Mouse (Mus musculus): ENCODE measurements around the gene Tdrd7. TPM values are rescaled to one million over a fixed set of nuclear protein-coding genes. Genes with fewer than 3 reads are reported as not detected.
A peak's percentile ranks its signal among the peaks of the same experiment; 100 is the strongest.

The Tdrd7 gene
- polyA plus RNA-seq, 1 experiment from 2014 or later = 22.3 TPM

DNA sequence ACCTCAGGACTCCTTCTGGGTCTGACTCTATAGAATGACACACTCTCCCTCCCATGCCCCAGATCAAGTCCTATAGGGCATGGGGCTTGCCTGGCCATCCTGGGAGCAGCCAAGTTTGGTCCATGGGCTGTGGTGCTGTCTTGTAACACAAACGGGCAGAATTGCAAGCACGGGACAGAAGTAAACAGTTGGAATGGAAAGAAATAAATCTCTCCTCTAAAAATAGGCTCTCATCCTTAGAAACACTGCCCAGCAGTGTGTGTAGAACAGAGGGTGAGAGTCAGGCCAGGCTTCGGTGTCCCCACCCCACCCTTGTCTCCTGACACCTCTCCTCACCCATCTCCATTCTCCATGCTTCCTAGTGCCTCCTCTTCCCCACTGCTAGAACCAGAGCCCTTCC lies 102.9 kb downstream of the Tdrd7 start:
- Histone ChIP-seq H3K9ac (0 out of 2 replicates have a peak overlapping the region, but pooled peaks have one; percentile 8), H3K4me2 (no peak overlapping the region), H3K4me1 (replicated peaks) (peaks cover 67% of the 10 kb centered on the region), H3K36me3 (peaks cover 59% of the 10 kb centered on the region), H3K27ac (ENCODE audit: poor library complexity, severe bottlenecking) (no peak overlapping the region; the same call in 1 of the 2 replicates), H3K27me3 (replicated peaks) (no peaks in the 10 kb centered on the region), H3K9me3 (replicated peaks) (no peaks in the 10 kb centered on the region), H3K4me3 (no peak overlapping the region)
- WGBS = 75% methylated on average over 3 of the region's 3 CpGs
- ATAC-seq (ENCODE audit: insufficient number of reproducible peaks, low FRiP score) = no peak

DNA sequence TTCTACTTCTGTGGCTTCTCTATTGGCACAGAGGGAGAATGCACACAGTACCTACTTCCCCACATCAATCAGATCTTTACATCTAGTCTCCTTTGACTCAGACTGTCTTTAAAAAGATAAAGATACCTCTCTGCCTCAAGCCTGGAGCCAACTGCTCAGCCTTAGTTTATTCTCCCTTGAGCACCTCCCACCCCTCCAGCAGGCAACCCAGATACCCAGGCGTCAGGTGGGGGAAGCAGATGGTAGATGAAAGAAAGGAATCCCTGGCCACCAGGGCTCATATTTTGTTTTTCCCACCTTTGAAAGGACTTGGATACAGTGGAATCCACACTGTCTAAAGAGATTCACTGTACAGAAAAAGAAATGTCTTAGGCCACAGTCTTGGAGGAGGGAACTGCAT lies 103.4 kb downstream of the Tdrd7 start:
- Histone ChIP-seq H3K9ac (0 out of 2 replicates have a peak overlapping the region, but pooled peaks have one; percentile 8), H3K36me3 (peaks cover 54% of the 10 kb centered on the region), H3K4me1 (replicated peaks) (peaks cover 67% of the 10 kb centered on the region), H3K27me3 (replicated peaks) (no peaks in the 10 kb centered on the region), H3K9me3 (replicated peaks) (no peaks in the 10 kb centered on the region), H3K4me2 (no peak overlapping the region), H3K4me3 (no peak overlapping the region), H3K27ac (ENCODE audit: poor library complexity, severe bottlenecking) (no peak overlapping the region)
- no peak for ATAC-seq (ENCODE audit: insufficient number of reproducible peaks, low FRiP score)
- WGBS = 59% methylated on average over 1 of the region's 1 CpGs

DNA sequence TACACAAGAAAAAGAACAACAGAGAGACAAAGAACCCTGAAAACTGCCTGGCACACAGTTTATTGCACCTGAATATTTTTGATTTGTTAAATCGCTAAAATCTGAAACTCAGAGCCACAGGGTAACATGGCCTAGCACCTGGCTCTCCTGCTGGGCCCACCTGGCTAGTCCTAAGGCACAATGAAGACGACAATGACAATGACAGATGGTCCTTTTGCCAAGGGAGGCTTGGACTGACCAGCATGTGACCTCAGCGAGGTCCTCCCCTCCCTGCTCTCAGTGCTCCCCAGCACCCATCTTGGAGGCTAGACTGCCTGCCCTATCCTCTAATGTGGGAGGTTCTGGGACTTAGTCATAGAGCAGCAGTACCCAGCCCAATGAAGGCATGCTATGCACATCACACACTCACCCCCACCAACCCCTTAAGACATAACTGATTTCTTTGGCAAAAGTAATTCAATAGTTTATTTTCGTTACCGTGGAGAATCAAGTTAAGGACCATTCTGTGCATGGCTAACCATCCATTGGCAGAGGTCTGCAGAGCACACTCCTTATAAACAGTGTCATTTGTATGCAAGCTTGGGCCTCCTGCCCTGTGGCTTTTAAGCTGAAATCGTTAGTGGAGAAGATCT lies 104.8 kb downstream of the Tdrd7 start:
- H3K4me2 ChIP-seq = no peak overlapping the region
- H3K9me3 ChIP-seq (replicated peaks) = no peaks in the 10 kb centered on the region
- peaks cover 45% of the 10 kb centered on the region for H3K36me3 ChIP-seq
- ATAC-seq (ENCODE audit: insufficient number of reproducible peaks, low FRiP score) = no peak
- H3K9ac ChIP-seq = no peak overlapping the region
- no peaks in the 10 kb centered on the region for H3K27me3 ChIP-seq (replicated peaks)
- 83% methylated on average over 6 of the region's 6 CpGs for WGBS
- no peak overlapping the region for H3K27ac ChIP-seq (ENCODE audit: poor library complexity, severe bottlenecking)
- peaks cover 65% of the 10 kb centered on the region for H3K4me1 ChIP-seq (replicated peaks)
- H3K4me3 ChIP-seq = no peak overlapping the region

DNA sequence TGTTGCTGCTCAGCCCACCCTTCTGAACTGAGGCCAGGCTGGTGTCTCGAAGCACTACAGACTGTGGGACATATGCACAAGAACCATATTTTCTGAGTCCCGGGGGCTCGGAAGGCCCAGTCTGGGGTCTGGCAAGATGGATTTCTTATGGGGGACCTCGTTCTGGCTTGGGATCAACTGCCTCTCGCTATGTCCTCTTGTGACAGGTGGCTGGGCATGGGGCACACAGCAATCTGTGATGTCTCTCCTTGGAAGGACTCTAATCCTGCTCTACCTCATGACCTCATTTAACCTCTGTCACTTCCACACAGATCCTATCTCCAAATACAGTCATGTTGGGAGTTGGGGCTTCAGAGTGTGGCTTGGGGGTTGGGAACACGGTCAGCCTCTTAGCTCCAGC lies 107.5 kb downstream of the Tdrd7 start:
- H3K4me1 ChIP-seq (replicated peaks) = peaks cover 57% of the 10 kb centered on the region
- ATAC-seq (ENCODE audit: insufficient number of reproducible peaks, low FRiP score) = no peak

DNA sequence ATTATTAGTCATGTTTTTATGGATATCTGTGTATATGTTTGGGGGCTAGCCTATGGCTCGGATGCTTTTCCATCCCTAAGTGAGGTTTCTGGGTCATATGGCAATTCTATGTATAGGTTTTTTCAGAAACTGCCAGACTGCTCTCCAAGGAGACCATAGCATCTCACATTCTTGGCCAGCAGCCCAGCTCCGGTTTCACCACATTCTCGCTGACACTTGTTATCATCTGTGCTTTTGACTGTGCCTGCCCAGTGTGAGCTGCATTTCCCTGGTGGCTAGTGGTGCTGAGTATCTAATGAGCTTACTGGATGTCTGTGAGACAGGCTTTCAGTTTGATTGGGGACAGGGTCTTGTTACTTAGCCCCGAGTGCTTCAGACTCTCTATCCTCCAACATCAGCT lies 108.6 kb downstream of the Tdrd7 start:
- no peak overlapping the region for H3K4me3 ChIP-seq
- peaks cover 48% of the 10 kb centered on the region for H3K4me1 ChIP-seq (replicated peaks)
- no peak overlapping the region for H3K4me2 ChIP-seq
- no peaks in the 10 kb centered on the region for H3K9me3 ChIP-seq (replicated peaks)
- no peaks in the 10 kb centered on the region for H3K27me3 ChIP-seq (replicated peaks)
- 14% methylated on average over 4 of the region's 4 CpGs for WGBS
- ATAC-seq (ENCODE audit: insufficient number of reproducible peaks, low FRiP score) = peak; percentile 76
- H3K36me3 ChIP-seq = peaks cover 37% of the 10 kb centered on the region
- H3K9ac ChIP-seq = no peak overlapping the region
- H3K27ac ChIP-seq (ENCODE audit: poor library complexity, severe bottlenecking) = peak overlapping the region; percentile 86

More for the DNA sequence above, 107.5 kb downstream of the Tdrd7 start:
- no peak overlapping the region for H3K9ac ChIP-seq
- no peak overlapping the region for H3K4me3 ChIP-seq
- WGBS = 58% methylated on average over 6 of the region's 6 CpGs
- no peaks in the 10 kb centered on the region for H3K27me3 ChIP-seq (replicated peaks)
- H3K36me3 ChIP-seq = peaks cover 40% of the 10 kb centered on the region
- no peaks in the 10 kb centered on the region for H3K9me3 ChIP-seq (replicated peaks)
- H3K27ac ChIP-seq (ENCODE audit: poor library complexity, severe bottlenecking) = peak overlapping the region; percentile 56
- no peak overlapping the region for H3K4me2 ChIP-seq

DNA sequence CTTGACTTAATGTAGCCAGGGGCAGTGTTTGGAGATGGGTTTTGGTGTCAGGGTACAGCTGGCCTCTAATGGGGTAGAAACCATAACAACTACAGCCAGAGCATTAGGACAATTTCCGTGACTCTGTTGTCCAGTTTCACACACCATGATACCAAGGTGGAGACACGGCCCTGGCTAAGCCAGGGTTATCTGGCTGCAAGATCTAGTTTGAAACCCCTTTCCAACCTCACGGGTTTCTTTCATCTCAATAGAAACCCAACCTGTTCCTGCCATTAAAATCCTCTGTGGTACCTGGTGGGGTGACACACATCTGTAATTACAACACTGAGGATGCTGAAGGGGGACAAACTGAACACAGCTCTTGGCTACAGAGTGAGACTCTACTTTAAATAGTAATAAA lies 110.5 kb downstream of the Tdrd7 start:
- Histone ChIP-seq H3K36me3 (peaks cover 38% of the 10 kb centered on the region), H3K27ac (ENCODE audit: poor library complexity, severe bottlenecking) (0 out of 2 replicates have a peak overlapping the region, but pooled peaks have one; percentile 11), H3K9ac (no peak overlapping the region), H3K4me2 (no peak overlapping the region), H3K9me3 (replicated peaks) (no peaks in the 10 kb centered on the region; the same call in 1 of the 2 replicates), H3K4me3 (no peak overlapping the region), H3K27me3 (replicated peaks) (peaks cover 4% of the 10 kb centered on the region; the same call in 1 of the 2 replicates), H3K4me1 (replicated peaks) (peaks cover 48% of the 10 kb centered on the region)
- no peak for ATAC-seq (ENCODE audit: insufficient number of reproducible peaks, low FRiP score)
- 85% methylated on average over 3 of the region's 3 CpGs for WGBS

DNA sequence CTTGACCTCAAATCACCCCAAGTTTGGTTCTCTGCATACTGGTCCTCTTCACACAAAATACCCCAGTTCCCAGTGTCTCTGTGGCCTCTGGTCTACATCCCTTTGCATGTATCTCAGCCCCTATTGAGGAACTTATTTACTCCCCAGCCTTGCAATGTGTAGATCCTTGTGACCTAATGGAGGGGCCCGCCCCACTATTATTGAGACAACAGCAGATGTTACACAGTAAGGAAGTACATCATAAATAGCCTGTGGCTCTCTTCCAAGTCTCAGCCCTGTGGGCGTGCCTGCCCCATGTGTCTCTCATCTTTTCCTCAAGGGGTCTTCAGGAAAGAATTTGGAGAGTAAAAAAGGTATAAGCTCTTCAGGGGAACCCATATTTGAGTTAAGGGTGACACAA lies 111.8 kb downstream of the Tdrd7 start:
- Histone ChIP-seq H3K4me3 (no peak overlapping the region), H3K27ac (ENCODE audit: poor library complexity, severe bottlenecking) (0 out of 2 replicates have a peak overlapping the region, but pooled peaks have one; percentile 15), H3K36me3 (peaks cover 28% of the 10 kb centered on the region), H3K27me3 (replicated peaks) (peaks cover 4% of the 10 kb centered on the region; the same call in 1 of the 2 replicates), H3K4me2 (no peak overlapping the region), H3K9me3 (replicated peaks) (no peaks in the 10 kb centered on the region; the same call in 1 of the 2 replicates), H3K9ac (no peak overlapping the region), H3K4me1 (replicated peaks) (peaks cover 43% of the 10 kb centered on the region)
- no peak for ATAC-seq (ENCODE audit: insufficient number of reproducible peaks, low FRiP score)
- 85% methylated on average over 2 of the region's 2 CpGs for WGBS

DNA sequence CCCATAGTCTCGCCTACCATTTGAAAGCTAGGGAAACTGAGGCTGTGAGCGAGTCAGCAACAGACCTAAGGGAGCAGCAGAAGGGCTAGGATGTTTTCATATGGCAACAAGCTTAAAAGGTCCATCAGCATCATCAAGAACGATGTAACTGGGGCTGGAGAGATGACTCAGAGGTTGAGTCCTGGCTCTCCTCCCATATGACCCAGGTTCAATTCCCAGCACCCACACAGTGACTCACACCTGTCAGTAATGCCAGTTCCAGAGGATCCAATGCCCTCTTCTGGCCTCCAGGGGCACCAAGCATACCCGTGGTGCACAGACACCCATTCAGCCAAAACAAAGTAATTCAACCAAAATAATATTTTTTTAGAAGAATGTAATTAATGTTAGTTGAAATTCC lies 115.1 kb downstream of the Tdrd7 start:
- Histone ChIP-seq H3K27me3 (replicated peaks) (peaks cover 4% of the 10 kb centered on the region; the same call in 1 of the 2 replicates), H3K4me1 (replicated peaks) (peaks cover 30% of the 10 kb centered on the region), H3K4me3 (no peak overlapping the region), H3K9me3 (replicated peaks) (no peaks in the 10 kb centered on the region; the same call in 1 of the 2 replicates), H3K27ac (ENCODE audit: poor library complexity, severe bottlenecking) (no peak overlapping the region), H3K4me2 (no peak overlapping the region), H3K36me3 (peaks cover 51% of the 10 kb centered on the region), H3K9ac (no peak overlapping the region)
- ATAC-seq (ENCODE audit: insufficient number of reproducible peaks, low FRiP score) = no peak
- WGBS = 95% methylated on average over 4 of the region's 4 CpGs

DNA sequence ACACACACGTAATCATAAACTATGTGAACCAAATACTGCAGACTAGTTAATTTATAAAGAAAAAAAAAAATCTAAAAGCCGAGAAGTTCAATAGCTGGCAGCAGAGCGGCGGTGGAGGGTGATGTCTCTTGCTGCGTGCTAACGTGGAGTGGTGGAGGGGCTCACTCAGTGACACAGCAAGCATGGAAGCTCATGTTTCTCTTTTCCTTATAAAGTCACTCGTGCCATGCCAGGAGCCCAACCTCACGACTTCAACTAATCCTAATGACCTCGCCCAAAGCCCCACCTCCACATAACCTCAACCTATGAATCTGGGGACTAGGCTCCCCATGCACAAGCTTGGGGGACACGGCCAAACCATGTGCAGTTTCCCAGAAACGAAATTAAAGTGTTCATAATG lies 117.4 kb downstream of the Tdrd7 start:
- no peak overlapping the region for H3K4me2 ChIP-seq
- H3K27ac ChIP-seq (ENCODE audit: poor library complexity, severe bottlenecking) = no peak overlapping the region
- no peak overlapping the region for H3K9ac ChIP-seq
- H3K4me1 ChIP-seq (replicated peaks) = peaks cover 39% of the 10 kb centered on the region
- H3K27me3 ChIP-seq (replicated peaks) = peaks cover 4% of the 10 kb centered on the region; the same call in 1 of the 2 replicates
- H3K36me3 ChIP-seq = peaks cover 66% of the 10 kb centered on the region
- WGBS = 80% methylated on average over 11 of the region's 11 CpGs
- H3K4me3 ChIP-seq = no peak overlapping the region
- H3K9me3 ChIP-seq (replicated peaks) = no peaks in the 10 kb centered on the region; the same call in 1 of the 2 replicates
- ATAC-seq (ENCODE audit: insufficient number of reproducible peaks, low FRiP score) = no peak

Other genes with a start within 250 kb of the Tdrd7 start
- 104 and 107 TPM in 2 replicates for gene Aldh1b1, start 166.3 kb upstream of the Tdrd7 start, polyA plus RNA-seq (2016; fragmentation: Nextera tagmentation; extraction: Ambion mirVana)
- gene Igfbpl1, start 138.4 kb upstream of the Tdrd7 start, polyA plus RNA-seq (2016; fragmentation: Nextera tagmentation; extraction: Ambion mirVana) = 6.1 and 7.0 TPM in 2 replicates
- 0.15 TPM in 2 replicates for gene Stra6l, start 116.7 kb upstream of the Tdrd7 start, polyA plus RNA-seq (2016; fragmentation: Nextera tagmentation; extraction: Ambion mirVana)
- 0.15 and 0.18 TPM in 2 replicates for gene Ccdc180, start 75.0 kb upstream of the Tdrd7 start, polyA plus RNA-seq (2016; fragmentation: Nextera tagmentation; extraction: Ambion mirVana)
- gene Tmod1, start 73.6 kb downstream of the Tdrd7 start, polyA plus RNA-seq (2016; fragmentation: Nextera tagmentation; extraction: Ambion mirVana) = 195 and 203 TPM in 2 replicates
- gene Ncbp1, start 173.3 kb downstream of the Tdrd7 start, polyA plus RNA-seq (2016; fragmentation: Nextera tagmentation; extraction: Ambion mirVana) = 54.4 and 55.5 TPM in 2 replicates
- 34.2 and 34.9 TPM in 2 replicates for gene Tstd2, start 173.4 kb downstream of the Tdrd7 start, polyA plus RNA-seq (2016; fragmentation: Nextera tagmentation; extraction: Ambion mirVana)
- gene Xpa, start 231.0 kb downstream of the Tdrd7 start, polyA plus RNA-seq (2016; fragmentation: Nextera tagmentation; extraction: Ambion mirVana) = 15.4 and 15.9 TPM in 2 replicates

Measured in heart, embryonic 12.5 days (tissue).